Mouse (Mus musculus): ENCODE results near the gene Gm21885. TPM values are rescaled to one million over a fixed set of nuclear protein-coding genes. Genes with fewer than 3 reads are reported as not detected.

Gene Gm21885
- polyA plus RNA-seq, 1 experiment = not detected

DNA sequence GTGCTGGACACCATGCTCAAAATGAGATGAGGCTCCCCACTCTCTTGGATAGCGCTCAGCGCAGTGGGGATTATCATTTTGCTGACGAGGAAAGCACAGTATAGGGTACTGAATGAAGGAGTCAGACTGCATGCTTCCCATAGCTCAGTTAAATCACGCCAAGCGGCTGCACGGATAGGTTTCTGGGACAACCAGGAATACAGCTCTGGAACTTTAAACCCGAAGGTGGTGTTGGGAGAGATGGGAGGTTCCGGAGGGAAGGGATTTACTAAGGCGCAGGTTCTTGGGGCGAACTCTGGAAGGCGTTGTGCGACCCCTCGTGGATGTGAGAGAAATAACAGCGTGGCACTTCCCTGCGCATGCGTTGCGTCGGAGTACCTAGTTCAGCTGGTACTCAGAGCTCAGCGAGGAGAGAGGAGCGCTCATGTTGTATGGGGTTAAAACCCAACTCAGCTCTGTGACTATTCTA is 4.8 kb upstream of the Gm21885 start:
- no peak overlapping the region for H3K27ac ChIP-seq (ENCODE audit: insufficient read depth, low read depth, low read length)
- peaks cover 10% of the 10 kb centered on the region for H3K4me1 ChIP-seq (ENCODE audit: control insufficient read depth, insufficient read depth, low read length)
- H3K4me3 ChIP-seq (ENCODE audit: insufficient read depth, low read length) = peak overlapping the region; percentile 45
- TF ChIP-seq POLR2A (IDR thresholded peaks at IDR 0.05; ENCODE audit: borderline replicate concordance, low read depth, low read length) (no peak), CTCF (IDR thresholded peaks at IDR 0.05; ENCODE audit: low read depth, low read length) (peak; percentile 69)

DNA sequence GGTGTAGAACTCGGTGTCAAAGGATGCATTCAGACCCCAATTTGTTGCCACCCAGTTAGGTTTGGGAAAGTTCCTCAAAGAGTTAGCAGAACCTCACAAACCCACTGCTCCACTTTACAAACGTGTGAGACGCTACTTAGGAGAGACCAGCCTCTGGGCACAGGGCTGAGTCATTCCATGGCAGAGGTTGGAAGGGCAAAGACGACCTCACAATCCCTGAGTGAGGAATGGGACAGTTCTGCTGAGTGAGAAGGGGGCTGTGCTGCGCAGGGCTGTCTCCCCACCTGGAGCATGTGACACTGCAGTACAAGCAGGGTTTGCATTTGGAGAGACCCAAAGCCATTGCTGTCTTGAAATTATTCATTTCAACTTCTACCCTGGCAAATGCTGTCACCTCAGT is 618 bp downstream of the Gm21885 start:
- TF ChIP-seq POLR2A (IDR thresholded peaks at IDR 0.05; ENCODE audit: borderline replicate concordance, low read depth, low read length) (no peak), CTCF (IDR thresholded peaks at IDR 0.05; ENCODE audit: low read depth, low read length) (no peak)
- Histone ChIP-seq H3K4me1 (ENCODE audit: control insufficient read depth, insufficient read depth, low read length) (peaks cover 13% of the 10 kb centered on the region), H3K27ac (ENCODE audit: insufficient read depth, low read depth, low read length) (no peak overlapping the region), H3K4me3 (ENCODE audit: insufficient read depth, low read length) (no peak overlapping the region)

DNA sequence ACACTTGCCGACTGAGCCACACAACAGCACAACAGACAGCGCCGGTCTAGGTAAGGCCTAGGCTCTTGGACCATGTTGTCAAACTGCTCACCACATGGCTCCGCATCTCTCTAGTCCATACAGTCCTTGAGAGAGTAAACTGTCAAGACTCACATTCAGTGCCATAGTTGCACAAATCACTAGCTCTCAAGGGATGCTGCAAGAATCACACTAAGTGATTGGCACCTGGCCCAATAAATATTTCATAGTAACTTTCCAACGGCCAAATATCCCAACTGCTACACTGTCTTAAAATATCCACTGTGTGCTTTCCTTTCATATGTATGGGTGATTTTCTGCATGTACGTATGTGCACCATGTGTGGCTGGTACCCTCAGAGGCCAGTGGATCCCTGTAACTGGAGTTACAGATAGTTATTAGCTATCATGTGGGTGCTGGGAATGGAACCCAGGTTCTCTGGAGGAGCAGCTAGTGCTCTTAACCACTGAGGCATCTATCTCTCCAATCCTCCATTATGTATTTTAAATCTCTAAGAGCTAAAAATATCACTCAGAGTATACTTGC is 1.9 kb downstream of the Gm21885 start:
- TF ChIP-seq POLR2A (IDR thresholded peaks at IDR 0.05; ENCODE audit: borderline replicate concordance, low read depth, low read length) (no peak), CTCF (IDR thresholded peaks at IDR 0.05; ENCODE audit: low read depth, low read length) (no peak)
- Histone ChIP-seq H3K4me1 (ENCODE audit: control insufficient read depth, insufficient read depth, low read length) (peaks cover 13% of the 10 kb centered on the region), H3K4me3 (ENCODE audit: insufficient read depth, low read length) (no peak overlapping the region), H3K27ac (ENCODE audit: insufficient read depth, low read depth, low read length) (no peak overlapping the region)

DNA sequence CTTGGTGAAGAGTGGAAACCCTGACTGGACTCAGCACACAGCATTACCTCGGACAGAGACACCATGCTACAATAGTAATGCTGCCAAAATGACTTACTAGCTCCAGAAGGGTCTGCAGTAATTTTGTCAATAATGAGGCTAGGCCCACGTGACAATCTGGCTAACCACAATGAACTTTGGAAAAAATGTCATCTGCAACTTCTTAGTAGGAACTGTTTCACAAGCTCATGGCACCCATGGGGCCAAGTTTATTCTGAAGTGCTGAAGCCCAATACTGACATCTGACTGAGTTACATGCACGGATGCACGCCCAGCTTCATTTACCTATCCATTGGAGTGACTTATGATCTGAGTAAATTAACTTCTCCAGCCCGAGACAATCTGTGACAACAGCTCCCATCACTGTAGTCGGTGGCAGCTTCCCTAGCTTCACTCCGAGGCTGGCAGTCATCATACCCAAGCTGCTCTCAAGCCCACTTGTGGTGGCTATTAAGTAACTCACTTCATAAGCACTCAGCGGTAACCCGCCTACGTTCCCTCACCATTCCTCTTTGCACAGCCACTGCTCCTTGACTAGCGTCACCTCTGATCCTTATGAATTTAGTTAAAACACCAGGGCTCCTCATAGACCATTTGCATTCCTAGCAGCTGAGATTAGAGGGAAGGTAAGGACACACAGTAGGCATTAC is 4.4 kb downstream of the Gm21885 start:
- peaks cover 13% of the 10 kb centered on the region for H3K4me1 ChIP-seq (ENCODE audit: control insufficient read depth, insufficient read depth, low read length)
- TF ChIP-seq POLR2A (IDR thresholded peaks at IDR 0.05; ENCODE audit: borderline replicate concordance, low read depth, low read length) = no peak
- no peak for TF ChIP-seq CTCF (IDR thresholded peaks at IDR 0.05; ENCODE audit: low read depth, low read length)
- H3K4me3 ChIP-seq (ENCODE audit: insufficient read depth, low read length) = no peak overlapping the region
- H3K27ac ChIP-seq (ENCODE audit: insufficient read depth, low read depth, low read length) = no peak overlapping the region

DNA sequence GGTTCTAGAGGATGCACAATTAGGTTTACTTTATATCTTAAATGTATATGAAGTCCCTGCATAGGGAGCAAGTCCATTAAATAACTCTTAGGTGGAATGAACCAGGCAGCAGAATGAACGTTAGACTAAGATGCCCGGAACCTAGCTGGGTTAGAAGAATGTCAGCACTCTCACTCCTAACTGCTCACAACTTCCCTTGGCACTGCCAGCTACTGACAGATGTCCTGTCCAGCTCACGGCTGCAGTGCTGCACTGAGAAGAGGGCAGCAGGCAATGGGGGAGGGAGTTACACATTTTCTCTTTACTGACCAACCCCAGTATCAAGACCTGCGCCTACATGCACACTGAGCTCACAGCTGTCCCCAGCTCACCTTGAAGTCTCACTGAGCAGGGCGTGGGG is 5.4 kb downstream of the Gm21885 start:
- TF ChIP-seq POLR2A (IDR thresholded peaks at IDR 0.05; ENCODE audit: borderline replicate concordance, low read depth, low read length) (no peak), CTCF (IDR thresholded peaks at IDR 0.05; ENCODE audit: low read depth, low read length) (no peak)
- H3K4me1 ChIP-seq (ENCODE audit: control insufficient read depth, insufficient read depth, low read length) = peaks cover 3% of the 10 kb centered on the region
- no peak overlapping the region for H3K27ac ChIP-seq (ENCODE audit: insufficient read depth, low read depth, low read length)
- H3K4me3 ChIP-seq (ENCODE audit: insufficient read depth, low read length) = no peak overlapping the region

DNA sequence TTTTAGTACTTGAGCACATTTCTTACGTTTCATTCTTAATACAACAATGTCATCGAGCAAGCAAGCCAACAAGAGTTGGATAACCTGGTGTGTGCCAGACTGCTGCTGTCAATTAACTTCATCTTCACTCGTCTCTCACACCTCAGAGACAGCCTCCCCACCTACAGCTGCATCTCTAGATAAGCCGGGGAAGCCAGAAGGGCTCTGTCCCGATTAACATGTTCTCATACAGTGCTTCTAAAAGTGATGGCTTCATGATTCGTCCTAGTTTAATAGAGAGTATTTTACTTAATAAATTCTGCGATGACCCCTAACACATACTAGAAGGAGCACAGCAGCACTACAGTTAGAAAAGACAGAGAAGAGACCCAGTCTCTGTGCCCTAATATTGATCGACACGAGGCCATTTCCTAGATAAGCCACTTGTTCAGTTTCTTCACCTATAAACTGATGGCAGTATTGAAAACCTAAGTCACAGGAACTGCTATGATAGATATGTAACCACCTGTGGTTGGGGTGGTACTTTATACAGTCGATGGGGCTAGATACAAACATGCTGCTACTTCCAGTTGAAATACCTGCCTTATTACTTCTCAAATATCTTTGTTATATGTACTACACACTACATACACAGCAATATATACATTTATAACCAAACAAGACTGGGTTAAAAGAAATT is 8.5 kb downstream of the Gm21885 start:
- TF ChIP-seq POLR2A (IDR thresholded peaks at IDR 0.05; ENCODE audit: borderline replicate concordance, low read depth, low read length) (no peak), CTCF (IDR thresholded peaks at IDR 0.05; ENCODE audit: low read depth, low read length) (no peak)
- H3K4me3 ChIP-seq (ENCODE audit: insufficient read depth, low read length) = no peak overlapping the region

DNA sequence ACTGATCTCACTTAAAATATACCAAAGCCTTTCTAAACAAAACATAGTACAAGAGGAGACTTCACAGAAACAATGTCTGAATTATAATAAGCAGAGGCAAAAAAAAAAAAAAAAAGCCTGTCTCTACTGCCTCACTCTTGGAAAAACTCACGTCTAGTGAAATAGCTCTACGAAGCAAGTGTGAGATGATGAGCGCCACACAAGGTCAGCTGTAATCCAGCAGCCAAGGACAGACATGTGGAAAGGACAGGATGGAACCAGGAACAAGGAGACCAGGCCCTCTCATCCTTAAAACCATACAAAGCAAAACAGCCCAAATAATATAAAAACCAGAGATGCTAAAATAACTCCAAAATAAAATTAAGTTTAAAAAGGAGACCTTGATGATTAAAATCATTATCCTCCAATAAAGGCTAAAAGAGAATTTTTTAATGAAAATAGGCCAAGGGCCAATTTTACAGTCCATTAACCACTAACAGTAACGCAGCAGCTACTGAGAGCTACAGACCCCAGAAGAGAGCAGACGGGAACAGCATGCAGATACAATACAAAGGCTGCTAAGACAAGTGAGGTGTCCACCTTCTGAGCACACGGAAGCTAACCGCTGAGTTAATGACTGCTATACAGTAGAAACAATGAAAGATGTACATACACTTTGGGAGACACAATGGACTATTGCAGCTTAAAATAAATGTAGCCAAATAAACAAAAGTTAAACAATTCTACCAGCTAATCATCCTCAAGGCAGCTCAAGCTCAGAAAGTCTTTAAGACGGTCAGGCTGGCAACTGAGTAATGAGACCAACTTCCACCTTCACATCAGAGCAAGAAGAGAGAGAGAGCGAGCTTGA is 13.5 kb downstream of the Gm21885 start:
- no peak overlapping the region for H3K27ac ChIP-seq (ENCODE audit: insufficient read depth, low read depth, low read length)

More for the DNA sequence above, 8.5 kb downstream of the Gm21885 start:
- H3K27ac ChIP-seq (ENCODE audit: insufficient read depth, low read depth, low read length) = no peak overlapping the region
- no peaks in the 10 kb centered on the region for H3K4me1 ChIP-seq (ENCODE audit: control insufficient read depth, insufficient read depth, low read length)

DNA sequence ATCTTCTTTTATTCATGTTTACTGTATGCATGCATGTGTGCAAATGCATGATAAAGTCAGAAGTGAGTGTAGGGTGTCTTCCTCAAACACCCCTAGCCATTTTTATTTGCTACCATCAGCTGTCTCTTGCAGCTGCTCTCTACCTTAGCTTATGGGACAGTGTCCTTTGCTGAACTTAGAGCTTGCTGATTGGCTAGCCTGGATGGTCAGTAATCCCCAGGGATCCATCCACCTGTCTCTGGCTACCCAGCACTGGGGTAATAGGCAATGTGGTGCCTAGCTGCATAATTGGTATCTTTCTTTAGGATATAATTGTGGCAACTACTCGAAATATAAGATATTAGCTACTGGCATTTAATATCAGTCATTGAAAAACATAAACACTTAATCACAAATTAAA is 31.1 kb downstream of the Gm21885 start:
- H3K27ac ChIP-seq (ENCODE audit: insufficient read depth, low read depth, low read length) = no peak overlapping the region
- H3K4me1 ChIP-seq (ENCODE audit: control insufficient read depth, insufficient read depth, low read length) = peaks cover 42% of the 10 kb centered on the region
- no peak overlapping the region for H3K4me3 ChIP-seq (ENCODE audit: insufficient read depth, low read length)
- no peak for TF ChIP-seq CTCF (IDR thresholded peaks at IDR 0.05; ENCODE audit: low read depth, low read length)
- no peak for TF ChIP-seq POLR2A (IDR thresholded peaks at IDR 0.05; ENCODE audit: borderline replicate concordance, low read depth, low read length)

More for the DNA sequence above, 13.5 kb downstream of the Gm21885 start:
- Histone ChIP-seq H3K4me1 (ENCODE audit: control insufficient read depth, insufficient read depth, low read length) (no peaks in the 10 kb centered on the region), H3K4me3 (ENCODE audit: insufficient read depth, low read length) (no peak overlapping the region)
- TF ChIP-seq CTCF (IDR thresholded peaks at IDR 0.05; ENCODE audit: low read depth, low read length) = no peak
- TF ChIP-seq POLR2A (IDR thresholded peaks at IDR 0.05; ENCODE audit: borderline replicate concordance, low read depth, low read length) = no peak

DNA sequence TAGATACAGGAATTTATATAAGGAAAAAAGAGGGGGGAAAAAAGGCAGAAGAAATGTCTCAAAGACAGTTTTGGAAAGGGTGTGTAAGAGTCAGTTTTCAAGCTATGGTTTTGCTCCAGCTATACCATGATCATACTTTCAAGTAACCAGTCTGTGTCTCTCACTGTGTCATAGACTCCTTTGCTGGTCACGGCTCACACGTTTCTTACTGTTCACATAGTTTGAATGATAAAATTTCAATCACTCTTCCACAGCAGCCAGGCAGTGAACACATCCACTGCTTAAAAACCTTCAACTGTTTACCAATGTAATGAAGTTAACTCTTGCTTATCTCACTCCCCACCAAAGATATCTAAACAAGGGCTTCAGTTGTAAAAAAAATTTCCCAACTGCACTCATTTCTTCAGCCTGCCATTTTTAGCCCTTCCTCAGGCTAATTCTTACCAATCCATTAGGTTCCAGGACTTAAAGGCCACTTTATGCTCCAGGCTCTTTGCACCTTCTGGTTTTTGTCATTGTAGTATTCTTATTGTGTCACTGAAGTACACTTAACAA is 32.5 kb downstream of the Gm21885 start:
- Histone ChIP-seq H3K4me3 (ENCODE audit: insufficient read depth, low read length) (no peak overlapping the region), H3K27ac (ENCODE audit: insufficient read depth, low read depth, low read length) (no peak overlapping the region), H3K4me1 (ENCODE audit: control insufficient read depth, insufficient read depth, low read length) (peaks cover 50% of the 10 kb centered on the region)
- no peak for TF ChIP-seq CTCF (IDR thresholded peaks at IDR 0.05; ENCODE audit: low read depth, low read length)
- no peak for TF ChIP-seq POLR2A (IDR thresholded peaks at IDR 0.05; ENCODE audit: borderline replicate concordance, low read depth, low read length)

All from bone marrow macrophage, adult 2 months (primary cell).